Mouse (Mus musculus) MEL (cell line): ENCODE measurements around the gene Esrp2.

Experiments used
- BHLHE40 ChIP-seq: IDR thresholded peaks from 2 replicates; pipeline ENCODE4 v1.6.1; 2012; ENCODE audit warnings: low read depth, mild to moderate bottlenecking, inconsistent platforms, low read length, improper control_type of control experiment, borderline replicate concordance
- CTCF ChIP-seq, 3 experiments: IDR thresholded peaks in 2 of 3; conservative IDR thresholded peaks in 1 of 3; 2 replicates each; pipeline ENCODE4 v1.5.1; 2011 to 2012; ENCODE audit warnings: low read length in 3 of 3, low read depth in 2 of 3, mild to moderate bottlenecking in 2 of 3, improper control_type of control experiment in 1 of 3, inconsistent platforms in 1 of 3, mixed read lengths in 1 of 3, moderate library complexity in 1 of 3; ENCODE audit not compliant: control insufficient read depth in 1 of 3, insufficient read depth in 1 of 3, poor library complexity in 1 of 3, severe bottlenecking in 1 of 3
- JUND ChIP-seq: IDR thresholded peaks from 2 replicates; pipeline ENCODE4 v1.6.1; 2011; ENCODE audit warnings: low read depth, mild to moderate bottlenecking, improper control_type of control experiment, low read length
- MAFK ChIP-seq: IDR thresholded peaks from 2 replicates; pipeline ENCODE4 v1.6.1; 2011; ENCODE audit warnings: low read depth, mild to moderate bottlenecking, low read length, improper control_type of control experiment, borderline replicate concordance
- MYC ChIP-seq: IDR thresholded peaks from 2 replicates; pipeline ENCODE4 v1.6.1; 2011; ENCODE audit warnings: low read depth, mild to moderate bottlenecking, low read length, improper control_type of control experiment, moderate library complexity
- POLR2A ChIP-seq, 2 experiments: IDR thresholded peaks; 2 replicates each; pipeline ENCODE4 v1.6.1; 2011 to 2012; ENCODE audit warnings: low read length in 2 of 2, mild to moderate bottlenecking in 2 of 2, control low read depth in 1 of 2, improper control_type of control experiment in 1 of 2, low read depth in 1 of 2, moderate library complexity in 1 of 2; ENCODE audit not compliant: control insufficient read depth in 1 of 2, insufficient read depth in 1 of 2, poor library complexity in 1 of 2
- TCF12 ChIP-seq: IDR thresholded peaks from 2 replicates; pipeline ENCODE4 v1.6.1; 2014; ENCODE audit warnings: low read depth, mild to moderate bottlenecking, inconsistent platforms, low read length, improper control_type of control experiment, moderate library complexity
- USF1 ChIP-seq: IDR thresholded peaks from 2 replicates; pipeline ENCODE4 v1.6.1; 2014; ENCODE audit warnings: low read depth, mild to moderate bottlenecking, inconsistent platforms, low read length, improper control_type of control experiment, moderate library complexity
- ZNF384 ChIP-seq: IDR thresholded peaks from 2 replicates; pipeline ENCODE4 v1.6.1; 2012; ENCODE audit warnings: low read depth, mild to moderate bottlenecking, inconsistent platforms, low read length, improper control_type of control experiment

DNA sequence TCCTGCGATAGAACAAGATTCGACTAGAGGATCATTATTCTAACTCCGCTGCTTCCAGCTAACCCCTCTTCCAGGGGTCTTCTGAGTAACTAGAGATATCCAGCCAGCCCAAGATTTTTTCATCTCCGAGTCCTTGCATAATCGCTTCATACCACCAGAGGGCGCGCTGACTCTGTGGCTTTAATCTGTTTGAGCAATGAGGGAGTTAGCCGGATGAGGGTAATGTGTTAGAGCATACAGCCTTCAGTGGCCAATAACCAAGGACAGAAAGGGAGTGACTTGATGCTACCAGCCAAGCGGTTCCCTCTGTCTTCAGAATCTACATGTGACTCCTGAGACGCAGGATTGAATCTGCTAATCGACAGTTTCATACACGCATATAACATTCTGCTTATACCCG lies 4.0 kb upstream of the Esrp2 start:
- TF ChIP-seq CTCF (IDR thresholded peaks at IDR 0.05 in 2 of 3, conservative IDR thresholded peaks at IDR 0.05 in 1 of 3; ENCODE audit: control insufficient read depth in 1 of 3, insufficient read depth in 1 of 3, low read depth in 2 of 3, low read length in 3 of 3, poor library complexity in 1 of 3, severe bottlenecking in 1 of 3) (peak; percentile 91 to 99 (median 91)), POLR2A (IDR thresholded peaks at IDR 0.05; ENCODE audit: control insufficient read depth in 1 of 2, insufficient read depth in 1 of 2, low read depth in 1 of 2, low read length in 2 of 2, poor library complexity in 1 of 2) (no peak), MAFK (no peak), USF1 (no peak), MYC (peak; percentile 78), ZNF384 (peak; percentile 73), TCF12 (peak; percentile 11; the same call in 1 of the 2 replicates), BHLHE40 (no peak), JUND (0 out of 2 replicates have a peak, but pooled peaks have one; percentile 50)
